Mouse (Mus musculus): ENCODE data around the gene Msh4.

DNA sequence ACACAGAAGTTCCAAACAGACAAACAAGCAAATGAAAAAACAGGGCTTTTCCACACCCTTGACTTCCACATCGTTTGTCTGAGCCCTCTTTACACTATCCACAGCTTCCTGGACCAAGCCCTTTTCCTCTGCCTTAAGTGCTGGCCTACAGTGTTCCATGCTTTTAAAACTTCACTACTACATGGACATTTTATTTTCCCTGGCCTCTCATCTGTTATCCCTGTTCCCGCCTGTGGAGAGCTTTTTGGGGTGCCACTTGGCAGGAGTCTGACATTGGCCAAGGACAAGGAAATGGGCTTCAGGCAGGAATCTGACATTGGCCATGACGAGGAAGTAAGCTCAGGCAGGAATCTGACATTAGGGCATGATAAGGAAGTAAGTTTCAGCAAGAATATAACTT is 3.3 kb downstream of the Msh4 start:
- TF ChIP-seq CTCF (IDR thresholded peaks at IDR 0.05; ENCODE audit: low read depth) = no peak
- no peak for TF ChIP-seq EP300 (IDR thresholded peaks at IDR 0.05; ENCODE audit: low read depth)
